Mouse (Mus musculus) heart, postnatal 0 days (tissue): ENCODE results near the gene Dnm3.

Source experiments
- CTCF ChIP-seq: IDR thresholded peaks from 2 replicates; pipeline ENCODE4 v1.5.1; 2016; ENCODE audit warnings: antibody characterized with exemption, control low read depth, low read depth
- EP300 ChIP-seq: IDR thresholded peaks from 2 replicates; pipeline ENCODE4 v1.6.1; 2016; ENCODE audit warnings: antibody characterized with exemption, low read depth

- TF ChIP-seq CTCF: no peak
- TF ChIP-seq EP300: no peak
These were observed 454.1 kb downstream of the Dnm3 start for GRCm38 (mm10) chr1:162023681-162024270.
